Mouse (Mus musculus) gastrocnemius, postnatal 36 days (tissue): ENCODE measurements at regions not wholly inside any gene's neighbourhood (a gene's known extent, or its start where the extent isn't known, plus 50 kb on each side); places are given as distances from the start of the nearest gene placed in this dataset.
"Not testable (repeated sequence)": the region's sequence is repeated elsewhere in the genome, so short reads cannot be mapped to it uniquely, and the experiment has no call there.

Experiments
- DNase-seq, 2 experiments: peaks; one replicate each; pipeline ENCODE4 v3.0.0; 2022
- intact Hi-C: fragments of 180-260 bp; cut with DNase I; formaldehyde crosslinking; loops from one replicate; pipeline ENCODE4 v1.15.1; 2025

DNA sequence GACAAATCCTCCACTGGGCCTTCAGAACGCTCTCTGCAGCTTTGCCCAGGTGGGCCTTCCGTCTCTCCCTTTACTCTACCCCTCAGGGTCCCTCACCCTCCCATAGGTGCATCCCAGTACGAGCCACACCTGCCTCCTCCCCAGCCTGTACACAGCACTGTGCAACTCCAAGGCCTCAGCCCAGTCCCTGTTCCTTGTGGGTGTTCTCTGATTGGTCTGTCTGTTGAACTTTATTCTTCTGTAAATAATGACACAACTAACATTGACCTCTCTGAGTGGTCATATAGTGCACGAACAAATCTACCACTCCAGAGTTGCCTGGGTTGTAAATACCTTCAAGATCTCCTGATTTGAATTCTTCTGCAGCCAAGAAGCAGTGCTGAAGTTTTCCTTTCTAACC lies 167.8 kb upstream of the Hes1 start:
- intact Hi-C loops: no loop called here
- no peak for DNase-seq

DNA sequence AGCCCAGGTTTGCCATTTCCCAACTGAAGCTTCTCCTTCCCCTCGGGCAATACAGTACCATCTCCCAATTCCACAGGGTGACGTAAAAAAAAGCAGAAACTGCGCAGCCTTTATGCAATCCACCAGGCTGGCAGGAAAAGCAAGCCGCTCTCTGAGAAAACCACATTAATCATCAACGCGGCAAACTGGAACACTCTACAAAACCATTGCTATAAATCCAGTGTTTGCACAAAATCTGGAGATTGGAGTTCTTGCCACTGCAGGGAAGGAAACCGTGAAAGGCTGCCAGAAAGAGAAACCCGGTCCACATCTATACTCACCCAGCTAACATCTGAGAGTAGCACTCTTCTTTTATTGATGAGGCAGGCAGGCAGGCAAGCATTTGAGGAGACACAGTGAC lies 160.7 kb upstream of the Hes1 start:
- intact Hi-C loops: no loop called here
- DNase-seq: no peak

DNA sequence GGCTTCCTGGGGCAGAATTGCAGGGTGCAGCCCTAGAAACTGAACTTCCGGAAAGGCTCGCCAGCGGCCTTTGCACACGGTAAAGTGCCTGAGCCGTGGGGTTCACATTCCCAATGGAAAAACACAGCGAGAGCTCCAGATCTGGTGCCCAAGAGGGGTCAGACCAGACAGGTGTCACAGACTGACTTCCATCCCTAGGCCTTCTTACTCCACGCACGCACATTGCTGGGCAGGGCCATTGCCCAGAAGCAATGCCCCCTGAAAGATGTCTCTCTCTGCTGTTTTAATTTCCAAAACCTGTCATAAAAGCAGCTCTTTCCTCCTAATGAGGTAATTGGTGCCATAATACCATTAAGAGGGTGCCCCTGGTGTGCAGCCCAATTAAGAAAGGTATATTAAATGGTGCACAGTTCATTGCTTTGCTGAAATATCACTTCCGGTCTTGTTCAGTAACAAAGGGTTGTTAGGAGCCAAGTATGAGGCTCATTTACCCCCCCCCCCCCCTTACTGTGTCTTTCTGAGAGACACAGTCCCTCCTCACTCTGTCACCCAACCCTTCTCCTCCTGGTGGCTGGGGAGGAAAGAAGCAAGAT lies 159.9 kb upstream of the Hes1 start:
- no peak for DNase-seq
- intact Hi-C loops: no loop called here

DNA sequence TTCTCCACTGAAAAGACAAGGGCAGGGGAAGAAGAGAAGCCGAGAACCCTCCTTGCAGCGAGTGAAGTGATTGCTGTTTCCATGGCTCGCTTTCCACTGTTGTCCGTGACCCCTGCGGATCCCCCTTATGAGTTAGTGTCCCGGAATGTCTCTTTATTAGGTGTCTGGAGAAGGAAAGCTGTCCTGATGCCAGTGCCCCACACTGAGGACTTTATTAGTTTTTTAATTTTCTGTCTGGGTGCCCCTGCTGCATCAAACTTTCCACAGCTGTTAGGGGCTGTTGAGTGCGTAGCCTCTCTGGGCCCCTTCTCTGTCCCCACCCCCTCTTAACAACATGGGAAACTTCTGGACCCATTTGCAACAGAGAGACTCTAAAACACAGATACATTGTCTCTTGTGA lies 156.9 kb upstream of the Hes1 start:
- intact Hi-C loops: no loop called here

DNA sequence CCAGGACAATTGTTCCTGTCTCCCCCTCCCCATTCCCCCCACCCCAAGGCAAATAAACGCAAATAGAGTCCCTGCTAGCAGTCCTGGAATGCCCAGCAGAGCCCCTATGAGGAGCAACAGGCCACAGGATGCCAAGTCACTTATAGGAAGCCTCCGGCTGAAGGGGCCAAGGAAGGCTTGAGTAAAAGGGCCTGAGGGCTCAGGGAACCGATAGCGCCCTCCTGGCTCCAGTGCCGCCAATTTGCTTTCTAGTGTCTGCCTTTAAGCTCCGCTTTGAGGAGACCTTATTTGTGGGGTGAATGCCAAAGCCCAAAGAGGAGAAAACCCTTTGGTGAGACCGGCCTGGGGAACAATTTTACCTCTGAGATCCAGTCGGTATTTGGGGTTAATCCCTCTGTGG lies 156.2 kb upstream of the Hes1 start:
- intact Hi-C loops: no loop called here
- DNase-seq: no peak

More for the DNA sequence above, 156.9 kb upstream of the Hes1 start:
- no peak for DNase-seq

DNA sequence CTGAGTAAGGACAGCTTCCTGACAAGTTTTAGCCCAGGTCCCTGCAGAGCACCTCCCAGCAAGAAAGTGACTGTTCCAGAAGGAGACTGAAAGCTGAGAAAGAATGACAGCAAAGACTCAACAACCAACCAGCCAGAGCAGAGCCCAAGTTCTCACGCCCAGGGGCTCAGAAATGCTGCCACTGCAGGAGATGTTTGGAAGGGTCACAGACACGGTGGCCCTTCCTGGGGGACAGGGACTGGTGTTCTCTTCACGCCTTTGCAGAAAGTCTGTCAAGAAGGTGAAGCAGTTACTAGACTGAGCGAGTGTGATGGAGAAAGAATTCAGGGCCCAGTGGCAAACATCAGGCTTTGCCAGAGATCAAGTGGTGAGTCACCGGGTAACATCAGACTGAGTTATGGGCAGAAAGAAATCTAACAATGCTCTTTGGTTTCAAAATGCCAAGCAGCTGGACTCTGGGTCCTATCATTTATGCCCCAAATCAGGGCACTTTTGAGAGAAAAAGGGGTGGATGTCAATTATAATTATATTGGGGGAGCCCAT lies 154.2 kb upstream of the Hes1 start:
- intact Hi-C loops: no loop called here
- no peak for DNase-seq

DNA sequence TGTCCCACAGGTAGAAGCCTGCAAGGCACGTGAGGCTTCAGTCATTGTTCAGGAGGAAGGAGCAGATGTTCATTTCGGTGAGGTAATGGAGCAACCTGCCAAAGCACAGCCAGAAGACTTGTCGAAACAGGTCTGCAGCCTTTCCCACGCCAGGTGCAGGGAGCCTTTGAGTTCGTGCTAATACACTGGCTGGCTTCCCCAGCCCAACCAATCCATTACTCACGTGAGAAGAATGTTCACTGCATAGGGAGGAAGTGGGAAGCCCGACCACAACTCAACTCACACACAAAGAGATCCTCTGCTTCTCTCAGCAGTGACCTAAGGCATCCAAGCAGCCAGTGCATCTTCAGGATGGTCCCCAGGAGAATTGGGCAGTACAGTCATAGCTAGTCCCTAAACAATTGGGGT lies 153.0 kb upstream of the Hes1 start:
- no peak for DNase-seq
- intact Hi-C loops: no loop called here

DNA sequence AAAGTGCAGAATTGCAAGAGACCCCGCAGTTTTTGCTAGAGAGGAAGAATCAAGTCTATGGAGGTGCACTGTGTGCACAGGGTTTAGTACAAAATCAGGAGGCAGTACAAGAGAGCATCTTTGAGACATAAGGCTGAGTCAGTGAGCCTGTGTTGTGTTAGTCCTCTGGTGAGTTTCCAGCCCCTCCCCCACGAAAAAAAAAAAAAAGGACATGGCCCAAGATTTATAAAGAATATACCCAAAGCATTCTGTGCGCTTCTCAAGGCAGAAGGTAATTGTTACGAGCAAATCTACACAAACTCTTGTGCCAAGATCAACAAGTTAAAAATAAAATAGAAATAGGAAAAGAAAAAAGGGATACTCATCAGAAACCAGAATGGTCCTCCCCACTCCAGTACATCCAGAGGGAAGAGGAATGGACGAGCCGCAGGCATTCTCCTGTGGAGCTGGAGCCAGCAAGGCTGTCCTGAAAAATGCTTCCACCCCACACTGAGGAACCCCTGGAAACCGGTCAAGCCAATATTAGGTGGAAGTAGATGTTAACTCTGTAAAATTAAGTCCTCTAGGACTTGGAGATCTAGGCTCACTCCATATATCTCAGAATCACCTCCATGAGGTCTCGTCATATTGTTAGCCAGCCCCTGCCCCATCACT lies 150.7 kb upstream of the Hes1 start:
- intact Hi-C loops: no loop called here

DNA sequence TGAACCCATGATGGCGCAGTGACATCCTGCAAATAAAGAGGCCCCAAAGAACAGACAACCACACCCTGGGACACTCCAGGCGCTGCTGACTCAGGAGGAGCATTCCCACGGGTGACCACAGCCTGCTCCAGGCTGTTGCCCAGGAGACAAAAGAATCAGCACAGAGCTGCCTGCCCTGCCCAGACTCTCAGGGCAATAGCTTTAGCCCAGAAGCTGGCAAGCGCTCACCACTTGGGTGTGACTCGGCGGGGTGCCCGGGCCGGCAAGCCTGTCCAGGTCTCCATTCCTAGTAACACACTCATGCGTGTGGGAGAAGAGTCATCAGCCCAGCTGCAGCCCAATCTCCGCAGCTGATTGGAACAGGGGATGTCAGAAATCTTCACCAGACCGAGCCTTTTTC lies 148.8 kb upstream of the Hes1 start:
- DNase-seq: peak; percentile 87 to 90
- intact Hi-C loops: no loop called here

More for the DNA sequence above, 150.7 kb upstream of the Hes1 start:
- DNase-seq: no peak

DNA sequence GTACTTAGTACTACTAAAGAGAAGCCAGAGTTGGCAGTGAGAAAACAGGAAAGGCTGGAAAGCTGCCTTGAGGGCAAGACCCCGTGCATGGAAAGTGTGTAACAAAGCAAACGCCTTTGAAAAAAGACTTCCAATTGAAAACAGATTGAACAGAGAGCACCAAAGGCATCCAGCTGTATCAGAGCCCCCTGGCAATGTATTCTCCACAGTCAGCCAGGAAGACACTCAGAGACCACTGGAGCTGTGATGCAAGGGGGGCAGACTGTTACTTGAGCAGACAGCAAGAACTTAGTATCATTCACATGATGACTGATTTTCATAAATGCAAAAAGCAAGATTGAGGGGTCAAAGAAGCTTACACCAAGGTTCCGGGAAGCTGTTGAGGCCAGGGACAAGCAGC lies 146.2 kb upstream of the Hes1 start:
- intact Hi-C loops: no loop called here
- no peak for DNase-seq

DNA sequence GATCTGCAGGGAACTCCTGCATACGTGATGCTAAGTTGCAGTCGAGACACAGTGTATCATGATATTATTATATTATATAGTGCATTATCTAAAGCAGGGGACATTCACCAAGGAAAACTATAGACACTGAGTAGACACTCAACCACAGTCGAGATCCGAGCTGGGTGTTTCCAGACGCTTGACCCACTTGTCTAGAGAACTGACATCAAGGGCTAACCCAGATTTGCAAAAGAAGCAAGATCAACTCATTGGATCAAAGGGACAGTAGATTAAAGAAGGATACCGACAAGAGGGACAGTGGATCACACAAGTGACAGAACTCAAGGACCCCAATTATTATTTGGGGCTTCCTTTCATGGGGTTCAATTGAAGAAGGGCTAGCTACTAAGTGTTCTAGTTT lies 145.8 kb upstream of the Hes1 start:
- intact Hi-C loops: no loop called here
- DNase-seq: no peak

DNA sequence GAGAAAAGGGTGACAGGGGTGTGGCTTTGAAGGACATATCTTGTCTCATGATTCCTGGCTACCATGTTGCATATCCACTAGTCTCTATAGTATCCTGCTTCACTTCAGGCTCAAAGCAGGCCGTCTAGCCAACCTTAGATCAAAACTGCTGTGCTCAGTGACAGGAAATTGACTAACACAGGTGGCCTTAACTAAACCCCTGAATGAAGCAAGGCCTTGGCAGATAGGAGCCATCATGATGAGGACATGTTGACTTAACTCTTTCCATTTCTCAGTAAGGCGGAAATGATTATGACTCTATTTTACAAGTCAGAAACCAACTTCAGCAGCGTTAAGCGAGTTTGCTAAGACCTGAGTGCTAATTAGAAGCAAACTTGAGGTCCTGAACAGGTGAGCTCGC lies 143.2 kb upstream of the Hes1 start:
- DNase-seq: no peak
- intact Hi-C loops: no loop called here

DNA sequence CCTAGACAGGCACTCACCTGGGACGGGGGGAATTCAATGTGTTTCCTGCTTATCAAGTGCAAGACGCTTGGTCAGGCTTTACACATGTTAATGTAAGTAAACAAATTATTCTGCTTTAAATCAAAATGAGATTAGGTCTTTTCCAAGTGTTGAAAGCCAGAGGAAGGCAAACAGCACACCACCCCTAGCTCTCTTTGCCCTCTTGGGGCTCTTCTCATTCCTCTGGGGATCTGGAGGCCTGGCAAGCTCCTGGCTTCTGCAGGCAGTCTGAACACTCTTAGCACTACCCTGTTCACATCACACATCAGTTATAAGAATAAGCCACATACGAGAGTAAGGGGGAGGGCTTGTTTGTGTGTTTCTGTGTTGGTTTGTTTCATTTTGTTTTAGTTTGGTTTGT lies 142.8 kb upstream of the Hes1 start:
- intact Hi-C loops: no loop called here
- DNase-seq: no peak

DNA sequence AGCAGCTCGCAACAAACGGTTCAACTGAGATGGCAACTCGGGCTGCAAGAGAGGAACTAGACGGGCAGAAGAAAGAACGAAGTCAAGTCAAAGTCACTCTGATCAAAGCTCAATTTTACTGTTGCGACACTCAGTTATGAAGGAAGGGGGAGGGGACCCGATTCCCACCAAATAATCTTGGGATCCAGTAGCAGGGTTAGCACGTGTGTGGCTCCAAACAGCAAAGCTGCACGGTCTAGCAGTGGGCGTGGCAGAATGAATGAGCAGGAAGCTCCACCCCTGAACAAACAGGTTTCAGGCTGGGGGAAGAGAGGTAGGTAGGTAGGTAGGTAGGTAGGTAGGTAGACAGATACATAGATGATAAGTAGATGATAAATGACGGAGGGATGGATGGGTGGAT lies 136.9 kb upstream of the Hes1 start:
- intact Hi-C loops, DNase-seq: not testable (repeated sequence)

DNA sequence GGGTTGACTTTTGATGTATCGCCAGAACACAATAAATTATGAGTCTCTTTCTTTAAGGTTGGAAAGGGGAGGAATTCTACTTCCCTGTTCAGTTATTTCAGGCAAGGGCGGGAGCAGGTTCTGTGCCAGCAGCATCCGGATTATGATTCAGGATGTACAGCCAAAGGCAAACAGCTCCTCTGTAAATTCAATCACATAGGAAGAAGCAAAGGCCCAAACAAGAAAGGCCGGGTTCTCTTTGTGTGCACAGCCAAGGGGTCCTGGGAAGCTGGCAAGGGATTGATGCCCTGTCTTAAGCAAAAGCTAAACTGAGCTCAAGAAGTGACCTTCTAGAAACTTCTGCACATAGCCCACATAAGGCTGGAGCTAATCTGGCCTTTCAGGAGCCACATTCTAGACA lies 135.9 kb upstream of the Hes1 start:
- intact Hi-C loops: no loop called here
- DNase-seq: no peak

DNA sequence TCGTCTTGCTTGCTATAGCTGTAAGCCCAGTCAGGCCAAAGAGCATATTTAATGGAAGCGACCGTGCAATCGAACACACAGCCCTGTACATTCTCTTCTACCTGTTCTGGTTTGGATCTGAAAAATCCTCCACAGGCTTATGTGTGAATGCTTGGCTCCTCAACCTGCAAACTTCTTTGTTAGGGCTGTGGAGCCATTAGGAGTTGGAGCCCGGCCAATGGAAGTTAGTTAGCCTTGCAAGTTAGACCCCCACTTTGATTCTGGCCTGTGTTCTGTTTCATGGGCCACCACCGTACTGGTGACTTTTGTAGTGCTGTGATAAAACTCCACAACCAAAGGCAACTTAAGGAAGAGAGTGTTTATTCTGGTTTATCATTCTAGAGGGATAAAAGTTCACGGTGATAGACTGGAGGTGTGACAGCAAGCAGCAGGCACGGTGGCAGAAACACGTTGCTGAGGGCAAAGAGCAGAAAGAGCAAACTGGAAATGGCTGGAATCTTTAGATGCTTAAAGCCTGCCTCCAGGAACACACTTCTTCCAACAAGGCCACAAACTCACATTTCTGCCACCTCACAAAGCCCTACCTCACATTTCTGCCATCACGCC lies 132.3 kb upstream of the Hes1 start:
- intact Hi-C loops: no loop called here
- no peak for DNase-seq

DNA sequence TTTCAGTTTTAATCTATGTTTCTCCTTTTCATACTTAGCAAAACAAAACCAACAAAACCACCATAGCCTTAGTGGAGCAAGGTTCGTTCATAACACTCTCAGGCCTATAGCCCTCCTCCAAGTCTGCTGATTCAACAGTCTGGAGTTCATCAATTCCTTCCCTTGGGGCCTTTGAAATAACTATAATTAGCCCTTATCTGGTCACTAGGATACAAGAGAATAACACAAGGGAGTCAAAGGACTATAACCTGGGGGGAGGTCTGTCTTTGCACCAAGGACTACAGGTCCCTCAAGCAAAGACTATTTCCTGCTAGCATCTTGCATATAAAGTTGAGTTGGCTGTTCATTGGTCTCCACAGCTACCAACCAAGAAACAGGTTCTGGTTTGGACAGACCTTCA lies 129.5 kb upstream of the Hes1 start:
- no peak for DNase-seq
- intact Hi-C loops: no loop called here

DNA sequence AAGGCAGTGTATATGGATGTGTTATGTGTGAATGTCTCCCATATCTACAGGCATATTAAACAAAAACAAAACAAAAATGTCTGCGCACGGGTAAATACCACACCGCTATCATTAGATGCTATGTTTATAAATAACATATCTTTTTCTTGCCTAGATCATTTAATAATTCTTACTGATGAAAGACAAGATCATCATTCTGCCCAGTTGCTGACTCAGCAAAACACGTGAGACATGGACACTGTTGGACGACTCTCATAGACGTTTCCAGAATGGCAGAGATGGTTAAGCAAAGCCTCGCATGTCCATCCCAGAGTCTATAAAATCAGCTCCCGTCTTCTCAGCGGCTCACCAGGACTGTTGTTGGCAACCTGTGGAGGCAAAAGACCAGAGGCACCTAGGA lies 125.5 kb upstream of the Hes1 start:
- intact Hi-C loops: loop anchor here (2.0 kb wide), 1 partner anchor 246 kb away; no protein-coding TSS in a partner anchor
- DNase-seq: no peak

DNA sequence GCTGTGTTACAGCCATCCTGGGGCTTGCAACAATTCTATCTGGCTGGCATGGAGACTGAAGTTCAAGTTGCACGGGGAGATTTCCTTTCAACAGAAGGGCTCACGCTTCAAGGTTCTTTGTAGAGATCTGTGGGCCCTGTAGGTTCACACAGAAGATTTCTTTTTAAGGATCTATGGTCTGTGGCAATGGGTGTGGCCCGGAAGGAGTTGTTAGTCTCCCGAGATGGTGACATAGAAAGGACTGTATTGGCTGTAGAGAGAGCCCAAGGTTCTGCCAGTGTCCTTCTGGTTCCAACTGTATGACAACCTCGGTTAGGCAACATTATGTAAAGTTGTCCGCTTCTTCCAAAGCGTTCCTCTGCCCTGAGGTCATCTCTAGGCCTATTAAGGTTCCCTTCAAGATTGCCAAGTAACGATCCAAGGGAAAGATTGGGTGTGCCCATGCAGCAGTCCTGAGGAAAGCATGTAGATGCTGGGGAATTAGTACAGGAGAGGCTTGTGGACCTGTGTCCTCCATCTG lies 124.8 kb upstream of the Hes1 start:
- intact Hi-C loops: loop anchor here (2.0 kb wide), 1 partner anchor 245 kb away; no protein-coding TSS in a partner anchor
- DNase-seq: no peak

DNA sequence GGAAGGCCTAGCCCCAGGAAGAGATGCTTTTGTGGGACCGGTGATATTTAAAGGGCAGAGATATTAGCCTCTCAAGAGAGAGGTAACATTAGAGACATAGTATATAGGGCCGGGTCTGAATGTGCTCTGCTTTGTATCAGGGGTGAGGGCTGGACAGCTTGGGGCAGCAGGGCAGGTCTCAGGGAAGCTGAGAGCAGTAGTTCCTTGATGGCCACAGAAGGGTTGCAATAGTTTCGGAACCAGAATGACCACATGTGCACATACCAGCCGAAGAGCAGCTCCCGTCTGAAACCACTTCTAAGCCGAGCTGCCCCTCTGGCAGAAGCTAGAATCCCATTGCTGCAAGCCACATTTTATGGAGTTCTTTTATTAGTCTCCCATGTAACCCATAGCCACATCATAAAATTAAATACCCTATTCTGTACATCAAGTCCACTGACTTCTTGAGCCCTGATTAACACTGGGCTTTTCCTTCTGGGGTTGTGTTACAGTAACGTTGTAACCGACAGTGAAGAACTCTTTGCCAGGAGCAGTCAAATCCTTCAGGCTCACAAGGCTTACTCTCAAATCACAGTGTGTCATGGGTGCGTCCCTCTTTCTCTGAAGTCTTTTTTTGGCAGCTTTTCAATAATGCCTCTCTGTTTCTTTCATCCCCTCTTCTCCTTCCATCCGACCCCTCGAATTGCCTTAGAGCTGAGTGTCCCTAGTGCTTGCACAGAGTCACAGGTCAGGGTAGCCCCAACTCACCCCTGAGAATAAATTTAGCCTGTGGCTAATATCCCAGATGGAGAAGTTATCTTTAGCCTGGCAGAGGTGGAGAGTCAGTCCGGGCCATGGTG lies 124.1 kb upstream of the Hes1 start:
- no peak for DNase-seq
- intact Hi-C loops: loop anchor here (2.0 to 5.0 kb wide), 3 partner anchors 58 to 245 kb away; no protein-coding TSS in a partner anchor

DNA sequence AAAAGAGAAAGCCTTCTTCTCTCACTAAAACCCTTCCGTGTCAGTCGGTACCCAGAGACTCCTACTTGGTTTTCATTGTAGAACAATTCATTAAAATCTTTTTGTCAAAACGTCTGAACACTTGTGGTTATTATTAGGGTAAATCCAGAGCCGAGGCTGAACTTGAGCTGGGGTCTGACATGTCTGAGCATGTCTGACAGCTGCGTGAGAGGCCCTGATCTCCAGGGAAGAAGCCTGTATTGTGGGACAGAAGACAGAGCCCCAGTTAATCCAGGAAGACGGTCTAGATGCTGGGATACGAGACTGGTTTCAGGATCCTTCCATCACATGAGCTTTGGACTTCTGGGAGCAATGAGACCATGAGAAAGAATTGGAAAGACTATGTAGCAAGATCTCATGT lies 122.1 kb upstream of the Hes1 start:
- intact Hi-C loops: loop anchor here (5.0 kb wide), 2 partner anchors 60 to 210 kb away; no protein-coding TSS in a partner anchor

More for the DNA sequence above, 122.1 kb upstream of the Hes1 start:
- DNase-seq: no peak
